Mouse (Mus musculus): ENCODE results near the gene Mctp1.

GRCm38 (mm10) chr13:76433438-76433837 is 49.1 kb downstream of the Mctp1 start:
- TF ChIP-seq POLR2A (IDR thresholded peaks at IDR 0.05; ENCODE audit: control insufficient read depth, low read depth, low read length): no peak
- no peak for TF ChIP-seq CTCF (IDR thresholded peaks at IDR 0.05; ENCODE audit: control insufficient read depth, insufficient read depth, insufficient replicate concordance, low read depth, low read length)
